Mouse (Mus musculus) stomach, embryonic 14.5 days (tissue): ENCODE measurements around the gene Nrsn2. TPM values are rescaled to one million over a fixed set of nuclear protein-coding genes. Genes with fewer than 3 reads are reported as not detected.
"Not testable (repeated sequence)": the region's sequence is repeated elsewhere in the genome, so short reads cannot be mapped to it uniquely, and the experiment has no call there.

ENCODE experiments used
- ATAC-seq: fragments of 200-750 bp; cut with Nextera tagmentation; 2 replicates; pipeline ENCODE4 v1.8.0; 2017; ENCODE audit warnings: low read depth, moderate TSS enrichment; ENCODE audit not compliant: insufficient number of reproducible peaks, insufficient read depth, low FRiP score
- H3K27ac ChIP-seq: fragments of 300-500 bp; sonication (generic); 2 replicates; pipeline ENCODE4 v1.5.1; 2014; ENCODE audit warnings: mild to moderate bottlenecking, low read length, moderate library complexity, mixed read lengths
- H3K27me3 ChIP-seq: fragments of 300-500 bp; sonication (generic); 2 replicates; pipeline ENCODE4 v1.6.1; 2014; ENCODE audit warnings: low read length, control low read depth, mixed read lengths; ENCODE audit not compliant: control insufficient read depth, insufficient read depth
- H3K36me3 ChIP-seq: fragments of 300-500 bp; sonication (generic); 2 replicates; pipeline ENCODE4 v1.6.1; 2014; ENCODE audit warnings: mild to moderate bottlenecking, control low read depth, low read length, moderate library complexity, mixed read lengths; ENCODE audit not compliant: control insufficient read depth, insufficient read depth
- H3K4me1 ChIP-seq: fragments of 300-500 bp; sonication (generic); 2 replicates; pipeline ENCODE4 v1.6.1; 2014; ENCODE audit warnings: low read length, control low read depth, mixed read lengths; ENCODE audit not compliant: control insufficient read depth, insufficient read depth
- H3K4me2 ChIP-seq: fragments of 300-500 bp; sonication (generic); replicated peaks from 2 replicates; pipeline ENCODE4 v1.6.1; 2014; ENCODE audit warnings: low read depth, low read length, control low read depth
- H3K4me3 ChIP-seq: fragments of 300-500 bp; sonication (generic); 2 replicates; pipeline ENCODE4 v1.5.1; 2014; ENCODE audit warnings: low read depth, low read length, control low read depth
- H3K9ac ChIP-seq: fragments of 300-500 bp; sonication (generic); replicated peaks from 2 replicates; pipeline ENCODE4 v1.6.1; 2014; ENCODE audit warnings: low read depth, mild to moderate bottlenecking, control low read depth, low read length, moderate library complexity, mixed read lengths
- H3K9me3 ChIP-seq: fragments of 300-500 bp; sonication (generic); 2 replicates; pipeline ENCODE4 v1.6.1; 2016; ENCODE audit warnings: low read depth, low read length, control low read depth; ENCODE audit not compliant: control insufficient read depth
- WGBS: fragments of 180-500 bp; shearing (Covaris S2); extraction: QIAGEN DNeasy Blood & Tissue Kit; methylation state at CpG from one replicate; pipeline ENCODE4 v1.1.7; 2014; 5-methylcytosine and 5-hydroxymethylcytosine counted together
- polyA plus RNA-seq: library from polyadenylated mRNA; unstranded; fragments of >200 nt; fragmentation: Nextera tagmentation; extraction: Ambion mirVana; gene quantifications from 2 replicates; pipeline ENCODE4 v1.2.1, GENCODE M21; 2014

The Nrsn2 gene
- polyA plus RNA-seq, 1 experiment from 2014 or later, result 3.8 TPM

GRCm38 (mm10) chr2:152368532-152369140 lies 7.8 kb downstream of the Nrsn2 start:
- Histone ChIP-seq H3K9me3 (no peaks in the 10 kb centered on the region), H3K4me1 (peaks cover 3% of the 10 kb centered on the region; the same call in 1 of the 2 replicates), H3K9ac (no peak overlapping the region), H3K36me3 (no peaks in the 10 kb centered on the region), H3K27me3 (no peaks in the 10 kb centered on the region), H3K4me2 (no peak overlapping the region), H3K4me3 (no peak overlapping the region), H3K27ac (no peak overlapping the region)
- 29% methylated on average over 14 of the region's 14 CpGs for WGBS
- ATAC-seq, result no peak; the same call in 1 of the 2 replicates

DNA sequence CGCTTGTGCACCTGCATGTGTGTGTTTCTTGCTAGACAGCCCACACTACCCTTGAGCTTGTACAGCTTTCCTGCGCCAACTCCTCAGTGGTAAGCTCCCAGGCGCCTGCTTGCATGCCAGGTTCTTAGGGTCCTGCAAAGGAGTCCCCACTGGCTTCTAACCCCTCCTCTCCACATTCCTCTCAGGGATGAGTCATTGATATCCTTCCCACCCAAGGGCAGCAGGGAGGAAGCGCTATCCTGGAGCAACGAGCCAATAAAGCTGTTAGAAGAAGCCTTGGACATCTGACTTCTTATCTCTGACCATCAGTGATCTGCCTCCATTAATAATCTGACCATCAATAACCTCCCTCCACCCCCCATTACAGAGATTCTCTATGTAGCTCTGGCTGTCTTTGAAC lies 8.5 kb downstream of the Nrsn2 start:
- no peak overlapping the region for H3K9ac ChIP-seq
- H3K4me2 ChIP-seq, result no peak overlapping the region
- H3K27ac ChIP-seq, result no peak overlapping the region
- no peaks in the 10 kb centered on the region for H3K27me3 ChIP-seq
- ATAC-seq, result no peak
- H3K9me3 ChIP-seq, result no peaks in the 10 kb centered on the region
- 71% methylated on average over 5 of the region's 5 CpGs for WGBS
- peaks cover 4% of the 10 kb centered on the region; the same call in 1 of the 2 replicates for H3K4me1 ChIP-seq
- no peak overlapping the region for H3K4me3 ChIP-seq
- H3K36me3 ChIP-seq, result no peaks in the 10 kb centered on the region

- no peaks in the 10 kb centered on the region for H3K36me3 ChIP-seq
- peak overlapping the region; percentile 13; the same call in 1 of the 2 replicates for H3K4me2 ChIP-seq
- H3K9me3 ChIP-seq, result no peaks in the 10 kb centered on the region
- peaks cover 4% of the 10 kb centered on the region; the same call in 1 of the 2 replicates for H3K4me1 ChIP-seq
- peak; percentile 55 for ATAC-seq
- H3K27ac ChIP-seq, result no peak overlapping the region
- H3K4me3 ChIP-seq, result no peak overlapping the region
- H3K27me3 ChIP-seq, result no peaks in the 10 kb centered on the region
- no peak overlapping the region for H3K9ac ChIP-seq
- 11% methylated on average over 17 of the region's 17 CpGs for WGBS
Observed at GRCm38 (mm10) chr2:152363245-152364147, 12.9 kb downstream of the Nrsn2 start.

GRCm38 (mm10) chr2:152361193-152361592 lies 15.2 kb downstream of the Nrsn2 start:
- no peak overlapping the region for H3K9ac ChIP-seq
- no peaks in the 10 kb centered on the region for H3K27me3 ChIP-seq
- peaks cover 4% of the 10 kb centered on the region; the same call in 1 of the 2 replicates for H3K4me1 ChIP-seq
- no peak overlapping the region for H3K4me3 ChIP-seq
- ATAC-seq, result no peak
- H3K36me3 ChIP-seq, result no peaks in the 10 kb centered on the region
- H3K27ac ChIP-seq, result no peak overlapping the region
- no peak overlapping the region for H3K4me2 ChIP-seq
- 88% methylated on average over 8 of the region's 8 CpGs for WGBS
- H3K9me3 ChIP-seq, result no peaks in the 10 kb centered on the region

DNA sequence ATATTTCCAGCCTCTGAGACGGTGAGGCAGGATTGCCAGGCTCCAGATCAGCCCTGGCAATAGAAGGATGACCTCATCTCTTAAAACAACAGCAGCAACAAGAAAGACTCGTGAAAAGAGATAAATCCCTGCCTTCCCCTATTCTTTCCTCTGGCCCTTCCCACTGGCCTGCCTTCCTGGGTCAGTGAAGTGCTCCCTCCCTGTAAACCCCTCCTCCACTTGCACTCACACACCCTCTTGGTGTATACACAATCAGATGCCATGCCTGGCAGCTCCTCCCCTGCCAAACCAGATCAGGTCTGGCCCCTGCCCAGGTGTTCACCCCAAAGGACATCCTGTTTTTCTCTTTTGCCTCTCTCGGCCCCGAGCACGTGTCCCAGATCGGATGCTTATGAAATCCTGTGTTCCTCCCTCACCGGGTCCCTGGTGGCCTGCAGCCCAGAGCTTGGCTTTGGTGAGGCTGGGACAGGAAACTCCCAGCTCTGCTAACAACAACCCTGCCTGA lies 16.1 kb downstream of the Nrsn2 start:
- Histone ChIP-seq H3K4me2 (no peak overlapping the region), H3K9me3 (no peaks in the 10 kb centered on the region), H3K4me3 (no peak overlapping the region), H3K36me3 (no peaks in the 10 kb centered on the region), H3K9ac (no peak overlapping the region), H3K27me3 (no peaks in the 10 kb centered on the region), H3K4me1 (peaks cover 4% of the 10 kb centered on the region; the same call in 1 of the 2 replicates), H3K27ac (no peak overlapping the region)
- 41% methylated on average over 7 of the region's 7 CpGs for WGBS
- 0 out of 2 replicates have a peak, but pooled peaks have one; percentile 56 for ATAC-seq

DNA sequence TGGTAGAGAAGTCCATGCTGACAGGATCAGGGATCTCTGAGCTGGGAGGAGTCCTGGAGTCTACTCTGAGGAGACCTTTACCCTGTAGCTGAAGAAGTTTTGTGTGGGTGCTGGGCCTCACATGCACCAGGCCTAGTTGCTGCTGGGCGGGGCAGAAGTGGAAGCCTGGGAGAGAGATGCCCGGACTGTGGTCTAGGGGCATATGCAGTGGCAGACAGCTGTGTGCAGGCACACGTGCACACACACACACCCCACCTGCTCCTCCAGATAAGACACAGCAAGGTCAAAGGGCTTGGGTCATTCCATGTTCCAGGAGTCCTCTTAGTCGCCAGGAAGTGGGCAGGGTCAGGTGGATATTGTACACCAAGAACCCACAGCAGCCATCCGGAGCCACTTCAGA lies 16.8 kb downstream of the Nrsn2 start:
- Histone ChIP-seq H3K27ac (0 out of 2 replicates have a peak overlapping the region, but pooled peaks have one; percentile 10), H3K9ac (no peak overlapping the region), H3K4me2 (no peak overlapping the region), H3K4me3 (no peak overlapping the region), H3K36me3 (no peaks in the 10 kb centered on the region), H3K4me1 (peaks cover 4% of the 10 kb centered on the region; the same call in 1 of the 2 replicates), H3K9me3 (no peaks in the 10 kb centered on the region), H3K27me3 (no peaks in the 10 kb centered on the region)
- ATAC-seq, result no peak
- 53% methylated on average over 5 of the region's 5 CpGs for WGBS

- H3K36me3 ChIP-seq, H3K27me3 ChIP-seq, H3K4me2 ChIP-seq, ATAC-seq, H3K4me1 ChIP-seq, H3K9me3 ChIP-seq, H3K9ac ChIP-seq, H3K4me3 ChIP-seq, H3K27ac ChIP-seq: not testable (repeated sequence)
- WGBS, result 77% methylated on average over 5 of the region's 5 CpGs
Observed at GRCm38 (mm10) chr2:152358977-152359376, 17.5 kb downstream of the Nrsn2 start.

DNA sequence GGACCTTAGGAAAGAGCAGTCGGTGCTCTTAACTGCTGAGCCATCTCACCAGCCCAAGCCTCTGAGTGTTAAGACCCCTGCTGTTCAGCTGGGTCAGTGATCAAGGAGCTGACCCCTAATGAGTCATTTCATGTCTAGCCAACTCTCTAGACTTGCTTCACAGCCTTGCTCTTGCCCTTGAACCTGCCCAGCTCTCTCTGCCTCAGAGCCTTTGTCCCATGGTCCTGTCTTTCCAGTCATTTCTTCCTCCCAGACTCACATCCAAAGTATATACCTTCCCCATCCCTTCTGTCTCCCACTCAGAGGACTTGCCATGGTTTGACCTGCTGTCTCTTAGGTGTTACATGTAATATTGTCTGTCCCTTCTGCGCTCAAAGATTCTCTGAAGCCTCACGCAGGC lies 19.2 kb downstream of the Nrsn2 start:
- Histone ChIP-seq H3K27ac (no peak overlapping the region), H3K9me3 (no peaks in the 10 kb centered on the region), H3K27me3 (no peaks in the 10 kb centered on the region), H3K4me1 (no peaks in the 10 kb centered on the region), H3K9ac (no peak overlapping the region), H3K36me3 (no peaks in the 10 kb centered on the region), H3K4me3 (no peak overlapping the region), H3K4me2 (no peak overlapping the region)
- WGBS, result 81% methylated on average over 3 of the region's 3 CpGs
- ATAC-seq, result no peak
